Mouse (Mus musculus): ENCODE measurements around the gene Ifi204. TPM values are rescaled to one million over a fixed set of nuclear protein-coding genes. Genes with fewer than 3 reads are reported as not detected.
"Not testable (repeated sequence)": the region's sequence is repeated elsewhere in the genome, so short reads cannot be mapped to it uniquely, and the experiment has no call there.

Gene Ifi204
- total RNA-seq (2021), result 1 to 10 TPM; 3.1 to 3.6 TPM
- long read RNA-seq, experiment 1, partial matches to known transcripts, result 0 of 2 reads
- long read RNA-seq, experiment 1, other reads (novel, unspliced or antisense), result 1 of 2 reads
- long read RNA-seq, experiment 2, partial matches to known transcripts, result 0 of 5 reads
- long read RNA-seq, experiment 2, other reads (novel, unspliced or antisense), result 1 of 5 reads

DNA sequence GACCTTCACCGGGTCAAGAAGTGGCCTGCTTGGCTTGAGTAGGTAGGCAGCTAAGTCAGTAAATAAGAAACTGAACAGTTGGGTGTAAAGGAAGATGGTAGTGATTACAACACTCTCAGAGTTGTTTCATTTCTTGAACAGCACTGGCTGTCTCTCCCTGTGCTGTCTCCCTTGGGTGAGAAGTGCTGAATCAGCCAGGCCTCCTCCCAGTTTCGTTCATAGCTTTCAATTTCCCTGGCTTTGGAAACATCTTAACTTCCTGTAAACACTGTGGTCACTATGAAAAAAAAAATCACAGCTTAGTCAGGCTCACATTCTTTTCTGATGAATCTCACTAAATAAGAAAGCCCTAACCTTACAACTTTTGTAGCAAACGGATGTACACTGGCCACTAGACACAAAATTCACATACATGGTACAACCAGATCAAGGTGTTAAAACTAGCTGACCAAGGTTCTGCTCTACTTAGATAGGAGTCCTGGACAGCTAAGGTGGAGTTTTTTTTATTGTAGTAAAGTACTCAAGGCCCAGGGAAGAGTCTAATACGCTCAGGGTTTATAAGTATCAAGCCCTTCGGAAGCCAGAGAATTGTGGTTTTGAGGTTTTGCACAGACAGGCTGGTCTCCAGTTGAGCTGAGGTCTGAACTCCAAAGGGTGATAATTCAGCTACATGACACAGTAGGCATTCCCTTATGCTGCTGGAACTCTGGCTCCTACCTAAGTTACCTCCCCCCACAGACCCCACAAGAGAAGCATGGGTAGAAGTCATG lies at the start of gene Ifi204:
TSS of gene Ifi204 (minus strand) at position 96 of the 770 bp plus-strand sequence.
- DNase-seq (ENCODE audit: low spot score in 2 of 2), result not testable (repeated sequence)

DNA sequence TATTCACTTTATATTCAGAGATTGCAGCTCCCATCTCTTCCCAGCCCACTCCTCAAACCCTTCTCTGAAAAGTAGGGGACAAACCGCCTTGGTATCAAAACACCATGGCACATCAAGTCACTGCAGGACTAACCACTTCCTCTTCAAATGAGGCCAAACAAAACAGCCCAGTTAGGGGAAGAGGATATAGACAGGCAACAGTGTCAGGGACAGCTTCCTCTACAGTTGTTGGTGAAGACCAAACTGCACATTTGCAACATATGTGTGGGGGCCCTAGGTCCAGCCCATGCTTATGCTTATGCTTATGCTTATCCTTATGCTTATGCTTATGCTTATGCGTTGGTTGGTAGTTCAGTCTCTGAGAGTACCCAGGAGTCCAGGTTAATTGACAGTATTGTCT lies 42.6 kb upstream of the Ifi204 start:
- not testable (repeated sequence) for DNase-seq (ENCODE audit: low spot score in 2 of 2)

- DNase-seq (ENCODE audit: low spot score in 2 of 2), result not testable (repeated sequence)
Measured at GRCm38 (mm10) chr1:173802689-173803281, 36.0 kb upstream of the Ifi204 start.

DNA sequence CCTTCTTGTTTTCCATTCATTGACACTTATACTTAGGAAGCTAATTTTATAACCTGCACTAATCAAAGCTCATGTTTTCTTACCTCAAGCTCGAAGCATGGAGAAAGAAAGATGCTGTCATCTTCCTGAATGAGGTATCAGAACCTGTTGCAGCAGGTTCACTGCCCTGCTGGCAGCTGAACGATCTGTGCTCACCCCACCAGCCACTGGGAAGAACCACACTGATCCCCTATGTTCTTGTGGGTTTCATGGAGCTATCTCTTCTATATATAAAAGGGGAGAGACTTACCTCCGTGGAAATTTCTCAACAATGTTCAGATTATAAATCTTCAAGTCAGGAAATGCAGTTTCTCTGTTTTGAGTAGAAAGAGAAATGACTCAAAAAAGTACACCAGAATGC lies 35.5 kb upstream of the Ifi204 start:
- not testable (repeated sequence) for DNase-seq (ENCODE audit: low spot score in 2 of 2)

DNA sequence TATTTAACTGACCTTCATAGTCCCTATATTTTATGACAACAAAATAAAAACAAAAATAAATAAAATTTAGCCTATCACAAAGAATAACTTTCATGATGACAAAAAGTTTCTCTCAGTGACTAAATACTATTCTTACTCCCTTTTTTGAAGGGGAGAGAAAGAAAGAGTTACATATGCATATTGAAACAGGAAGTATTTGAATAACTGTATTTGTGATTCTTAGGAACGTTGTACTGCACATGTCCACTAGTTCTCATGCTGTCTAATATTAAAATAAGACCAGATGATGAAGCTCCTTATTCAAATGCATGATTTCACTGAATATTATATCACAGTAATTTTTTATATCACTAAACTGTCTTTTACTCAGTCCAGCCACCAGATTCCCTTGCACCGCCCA lies 35.0 kb upstream of the Ifi204 start:
- not testable (repeated sequence) for DNase-seq (ENCODE audit: low spot score in 2 of 2)

- DNase-seq (ENCODE audit: low spot score in 2 of 2), result not testable (repeated sequence)
Measured at GRCm38 (mm10) chr1:173773457-173773856, 6.7 kb upstream of the Ifi204 start.

DNA sequence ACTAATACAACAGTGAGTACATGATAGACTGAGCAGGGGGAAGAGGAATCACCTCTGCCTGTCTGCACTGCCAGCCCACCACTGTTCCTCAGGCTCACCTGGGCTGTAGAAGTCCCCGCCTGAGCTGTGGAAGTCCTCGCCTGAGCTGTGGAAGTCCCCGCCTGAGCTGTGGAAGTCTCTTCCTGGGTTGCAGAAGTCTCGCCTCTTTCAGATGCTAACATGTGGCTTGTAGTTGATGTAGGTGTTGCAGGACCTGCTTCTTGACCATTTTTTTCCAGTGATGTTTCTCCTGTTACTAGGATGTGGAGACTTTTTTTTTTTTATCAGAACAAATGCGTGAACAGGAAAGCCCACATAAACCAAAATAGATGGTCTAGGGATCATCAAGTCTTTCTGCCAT lies 6.7 kb downstream of the Ifi204 start:
- not testable (repeated sequence) for DNase-seq (ENCODE audit: low spot score in 2 of 2)

- no peak for DNase-seq (ENCODE audit: low spot score in 2 of 2)
Measured at GRCm38 (mm10) chr1:173742262-173742661, 24.5 kb downstream of the Ifi204 start.

- no peak for DNase-seq (ENCODE audit: low spot score in 2 of 2)
Measured at GRCm38 (mm10) chr1:173741656-173742055, 25.1 kb downstream of the Ifi204 start, which contains the start of gene Ifi207. TSS of gene Ifi207 (minus strand) at chr1:173741747.

DNA sequence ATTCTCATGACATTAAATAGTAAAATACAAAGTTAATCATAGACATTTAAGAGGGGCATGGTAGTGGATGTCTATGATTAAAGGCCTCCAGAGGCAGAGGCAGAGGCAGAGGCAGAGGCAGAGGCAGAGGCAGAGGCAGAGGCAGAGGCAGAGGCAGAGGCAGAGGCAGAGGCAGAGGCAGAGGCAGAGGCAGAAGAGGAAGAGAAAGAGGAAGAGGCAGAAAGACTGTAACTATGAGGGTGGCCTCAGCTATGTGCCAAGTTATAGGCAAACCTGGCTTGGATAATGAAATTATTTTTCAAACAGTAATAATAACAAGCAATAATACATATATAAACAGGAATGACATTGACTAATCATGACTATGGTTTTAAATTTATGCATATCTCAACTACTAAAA lies 26.2 kb downstream of the Ifi204 start:
- DNase-seq (ENCODE audit: low spot score in 2 of 2), result no peak

- DNase-seq (ENCODE audit: low spot score in 2 of 2), result no peak
Measured at GRCm38 (mm10) chr1:173736986-173737385, 29.8 kb downstream of the Ifi204 start.

DNA sequence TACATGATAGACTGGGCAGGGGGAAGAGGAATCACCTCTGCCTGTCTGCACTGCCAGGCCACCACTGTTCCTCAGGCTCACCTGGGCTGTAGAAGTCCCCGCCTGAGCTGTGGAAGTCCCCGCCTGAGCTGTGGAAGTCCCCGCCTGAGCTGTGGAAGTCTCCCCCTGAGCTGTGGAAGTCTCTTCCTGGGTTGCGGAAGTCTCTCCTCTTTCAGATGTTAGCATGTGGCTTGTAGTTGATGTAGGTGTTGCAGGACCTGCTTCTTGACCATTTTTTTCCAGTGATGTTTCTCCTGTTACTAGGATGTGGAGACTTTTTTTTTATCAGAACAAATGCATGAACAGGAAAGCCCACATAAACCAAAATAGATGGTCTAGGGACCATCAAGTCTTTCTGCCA lies 31.7 kb downstream of the Ifi204 start:
- DNase-seq (ENCODE audit: low spot score in 2 of 2), result not testable (repeated sequence)

- DNase-seq (ENCODE audit: low spot score in 2 of 2), result no peak
Measured at GRCm38 (mm10) chr1:173733219-173733618, 33.5 kb downstream of the Ifi204 start.

Other genes starting within 250 kb of the Ifi204 start
- not detected for gene Ifi214, start 231.0 kb downstream of the Ifi204 start, total RNA-seq (2021)
- gene Ifi213, start 167.7 kb downstream of the Ifi204 start, total RNA-seq (2021), result not detected
- under 1 TPM; 0.15 to 0.29 TPM for gene Ifi209, start 136.0 kb downstream of the Ifi204 start, total RNA-seq (2021)
- under 1 TPM in 1 of 2 experiments, not detected in 1; 0.20 TPM for gene Ifi208, start 93.3 kb downstream of the Ifi204 start, total RNA-seq (2021)
- gene Ifi207, start 25.2 kb downstream of the Ifi204 start, total RNA-seq (2021), result 1 to 10 TPM; 2.5 to 3.1 TPM
- gene Ifi211, start 146.1 kb upstream of the Ifi204 start, total RNA-seq (2021), result 1 to 10 TPM; 1.0 to 1.4 TPM
- gene Mndal, start 175.5 kb upstream of the Ifi204 start, total RNA-seq (2021), result 1 to 10 TPM; 6.1 to 7.1 TPM
- 1 to 10 TPM; 3.0 to 4.4 TPM for gene Ifi203, start 175.7 kb upstream of the Ifi204 start, total RNA-seq (2021)
- gene Ifi202b, start 215.8 kb upstream of the Ifi204 start, total RNA-seq (2021), result not detected

All from gastrocnemius, postnatal 4 days (tissue).